Mouse (Mus musculus): ENCODE results near the gene Hist1h1e.
A peak's percentile ranks its signal among the peaks of the same experiment; 100 is the strongest.
"Not testable (repeated sequence)": the region's sequence is repeated elsewhere in the genome, so short reads cannot be mapped to it uniquely, and the experiment has no call there.

Gene Hist1h1e

GRCm38 (mm10) chr13:23591886-23592285 lies 30.5 kb downstream of the Hist1h1e start:
- not testable (repeated sequence) for DNase-seq

- no peak for DNase-seq
Measured at GRCm38 (mm10) chr13:23591206-23591605, 31.2 kb downstream of the Hist1h1e start.

GRCm38 (mm10) chr13:23586940-23587225 lies 35.5 kb downstream of the Hist1h1e start:
- DNase-seq, result no peak

- DNase-seq, result no peak
Measured at GRCm38 (mm10) chr13:23586099-23586939, 36.0 kb downstream of the Hist1h1e start.

GRCm38 (mm10) chr13:23585442-23586098 lies 36.8 kb downstream of the Hist1h1e start:
- DNase-seq, result peak; percentile 66

- peak; percentile 61 for DNase-seq
Measured at GRCm38 (mm10) chr13:23585029-23585441, 37.3 kb downstream of the Hist1h1e start.

- DNase-seq, result no peak
Measured at GRCm38 (mm10) chr13:23584331-23584730, 38.0 kb downstream of the Hist1h1e start.

- DNase-seq, result no peak
Measured at GRCm38 (mm10) chr13:23583387-23584068, 38.8 kb downstream of the Hist1h1e start.

GRCm38 (mm10) chr13:23582219-23583056 lies 39.9 kb downstream of the Hist1h1e start:
- DNase-seq, result no peak

- peak; percentile 96 for DNase-seq
Measured at GRCm38 (mm10) chr13:23581408-23582218, 40.7 kb downstream of the Hist1h1e start, which contains the start of gene Hist1h4d. Gene Hist1h4d, plus strand, starts transcription at chr13:23581598.

- no peak for DNase-seq
Measured at GRCm38 (mm10) chr13:23577835-23578234, 44.5 kb downstream of the Hist1h1e start.

GRCm38 (mm10) chr13:23576906-23577639 lies 45.3 kb downstream of the Hist1h1e start:
- no peak for DNase-seq

GRCm38 (mm10) chr13:23576351-23576881 lies 45.9 kb downstream of the Hist1h1e start:
- DNase-seq, result no peak

GRCm38 (mm10) chr13:23575864-23576313 lies 46.5 kb downstream of the Hist1h1e start:
- not testable (repeated sequence) for DNase-seq

GRCm38 (mm10) chr13:23575271-23575851 lies 47.0 kb downstream of the Hist1h1e start, which contains the start of gene Hist1h3d:
Gene Hist1h3d, plus strand, starts transcription at chr13:23575763.
- no peak for DNase-seq

- DNase-seq, result not testable (repeated sequence)
Measured at GRCm38 (mm10) chr13:23574546-23575170, 47.7 kb downstream of the Hist1h1e start.

- DNase-seq, result peak; percentile 79
Measured at GRCm38 (mm10) chr13:23573898-23574524, 48.3 kb downstream of the Hist1h1e start, which contains the start of the genes Hist1h2bf and Hist1h2ad. Gene Hist1h2bf, minus strand, starts transcription at chr13:23574196. Gene Hist1h2ad, plus strand, starts transcription at chr13:23574381.

GRCm38 (mm10) chr13:23573034-23573897 lies 49.1 kb downstream of the Hist1h1e start:
- not testable (repeated sequence) for DNase-seq
